Mouse (Mus musculus) megakaryocyte, embryonic 14.5 days (primary cell): ENCODE data around the gene Gtf2ird2.

ENCODE experiments used
- FLI1 ChIP-seq: IDR thresholded peaks from 2 replicates; pipeline ENCODE4 v1.6.1; 2012; ENCODE audit warnings: low read length, inconsistent platforms, mixed read lengths
- GATA1 ChIP-seq: IDR thresholded peaks from 3 replicates; pipeline ENCODE4 v1.6.1; 2012; ENCODE audit warnings: mixed read lengths, low read length, inconsistent platforms, borderline replicate concordance

GRCm38 (mm10) chr5:134151895-134152294 is 31.9 kb upstream of the Gtf2ird2 start:
- TF ChIP-seq GATA1 (no peak), FLI1 (no peak)
